Mouse (Mus musculus) erythroblast, embryonic 14.5 days (primary cell): ENCODE data around the gene Chchd5.

Experiments
- GATA1 ChIP-seq: IDR thresholded peaks from 2 replicates; pipeline ENCODE4 v1.6.1; 2012; ENCODE audit warnings: low read length, inconsistent platforms, mixed read lengths
- TAL1 ChIP-seq: IDR thresholded peaks from 3 replicates; pipeline ENCODE4 v1.6.1; 2012; ENCODE audit warnings: low read length, inconsistent platforms, mixed read lengths

DNA sequence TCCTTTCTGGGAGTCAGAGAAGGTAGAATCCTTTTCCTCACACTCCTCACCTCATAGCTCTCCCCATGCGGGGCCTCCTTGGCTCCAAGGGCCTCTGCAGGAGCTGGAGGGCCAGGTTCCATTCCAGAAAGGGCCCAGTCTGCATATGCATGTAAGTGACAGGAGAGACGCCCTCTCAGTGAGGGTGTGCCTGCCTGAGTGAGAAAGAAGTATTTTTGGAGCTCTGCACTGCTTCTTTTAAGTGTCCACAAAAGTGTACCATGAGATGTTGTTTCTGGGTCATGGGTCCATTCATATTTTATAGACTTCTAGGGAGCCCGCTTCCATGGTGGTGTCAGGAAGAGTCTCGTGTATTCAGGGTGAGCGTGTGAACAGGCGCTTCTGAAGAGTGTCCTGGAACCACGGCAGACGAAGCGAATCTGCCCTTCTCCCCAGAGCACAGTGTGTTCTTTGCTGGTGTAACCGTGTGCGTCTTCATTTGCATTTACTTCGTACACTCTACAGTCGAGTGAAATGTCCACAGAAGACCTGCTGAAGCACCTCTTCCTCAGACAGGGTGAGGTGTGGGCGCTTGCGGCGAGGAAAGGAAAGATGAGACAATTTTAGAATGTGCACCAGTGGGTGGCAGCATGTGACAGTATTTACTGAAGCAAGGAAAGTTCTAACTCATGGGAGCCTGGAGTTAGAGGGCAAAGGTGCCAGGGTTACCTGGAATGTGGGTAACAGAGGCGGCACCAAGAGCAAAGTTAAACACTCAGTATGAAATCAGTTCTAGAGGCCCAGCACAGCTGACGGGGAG lies 35.4 kb upstream of the Chchd5 start:
- TF ChIP-seq TAL1 = no peak
- no peak for TF ChIP-seq GATA1
